Mouse (Mus musculus) lung, postnatal 0 days (tissue): ENCODE results near the gene Ptprt.

Experiments used
- CTCF ChIP-seq: IDR thresholded peaks from 2 replicates; pipeline ENCODE4 v1.5.1; 2016; ENCODE audit warnings: antibody characterized with exemption, mild to moderate bottlenecking
- EP300 ChIP-seq: IDR thresholded peaks from 2 replicates; pipeline ENCODE4 v1.6.1; 2016; ENCODE audit warnings: antibody characterized with exemption, mild to moderate bottlenecking, control low read depth

DNA sequence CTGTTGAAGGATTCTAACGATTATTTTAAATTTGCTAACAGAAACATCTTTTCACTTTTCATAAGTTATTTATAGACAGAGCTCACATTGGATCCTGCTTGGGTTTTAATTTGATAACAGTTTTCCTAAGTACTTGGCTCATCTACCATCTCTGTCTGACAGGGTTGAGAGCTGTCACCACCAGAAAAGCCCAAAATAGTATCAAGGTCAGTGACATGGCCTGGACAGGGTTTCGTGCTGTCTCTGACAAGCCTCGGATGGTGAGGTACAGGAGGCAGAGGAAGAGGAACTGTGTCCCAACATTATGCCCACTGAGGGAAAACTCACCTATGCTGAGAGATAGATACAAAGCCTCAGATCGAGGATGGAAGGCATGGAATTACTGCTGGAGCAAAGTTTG lies 79.3 kb downstream of the Ptprt start:
- TF ChIP-seq CTCF = no peak
- no peak for TF ChIP-seq EP300
